Mouse (Mus musculus): ENCODE results near the gene Rp2. TPM values are rescaled to one million over a fixed set of nuclear protein-coding genes. Genes with fewer than 3 reads are reported as not detected.
"Not testable (repeated sequence)": the region's sequence is repeated elsewhere in the genome, so short reads cannot be mapped to it uniquely, and the experiment has no call there.

The Rp2 gene
- 2.9 and 5.6 TPM in 2 replicates for polyA plus RNA-seq (2012; rRNA removed)
- 8.2 and 10.4 TPM in 2 replicates for polyA plus RNA-seq (2014; fragmentation: Nextera tagmentation; extraction: Ambion mirVana)

GRCm38 (mm10) chrX:20364391-20365365, at the start of gene Rp2:
Gene Rp2, plus strand, starts transcription at chrX:20364481.
- WGBS (ENCODE audit: insufficient replicate concordance) = 9% methylated on average over 30 of the region's 35 CpGs
- Histone ChIP-seq H3K4me2 (ENCODE audit: low read depth) (peak within 1 kb of the TSS; percentile 63), H3K36me3 (replicated peaks; ENCODE audit: control insufficient read depth, insufficient read depth, low read depth) (no peaks in the 10 kb centered on the region), H3K4me1 (replicated peaks; ENCODE audit: control insufficient read depth in 2 of 2, insufficient read depth in 2 of 2, low read length in 1 of 2) (no peaks in the 10 kb centered on the region; a peak in 1 of 4 replicates), H3K9me3 (ENCODE audit: control insufficient read depth, low read length) (no peaks in the 10 kb centered on the region), H3K9ac (replicated peaks) (peak within 1 kb of the TSS; percentile 79), H3K4me3 (ENCODE audit: insufficient read depth in 1 of 2, low read depth in 2 of 2, low read length in 2 of 2) (peak within 1 kb of the TSS; percentile 75 to 91), H3K27ac (peak within 1 kb of the TSS; percentile 34), H3K27me3 (ENCODE audit: control insufficient read depth, insufficient read depth, low read length) (no peaks in the 10 kb centered on the region)
- DNase-seq (ENCODE audit: low read depth in 3 of 3, low spot score in 3 of 3) = peak; percentile 78 to 82 (median 81)
- ATAC-seq (ENCODE audit: insufficient read depth) = peak; percentile 100
- no peak for TF ChIP-seq EP300 (IDR thresholded peaks at IDR 0.05; ENCODE audit: low read depth)

- no peaks in the 10 kb centered on the region for H3K9me3 ChIP-seq (ENCODE audit: control insufficient read depth, low read length)
- H3K9ac ChIP-seq (replicated peaks) = no peak overlapping the region
- H3K36me3 ChIP-seq (replicated peaks; ENCODE audit: control insufficient read depth, insufficient read depth, low read depth) = no peaks in the 10 kb centered on the region
- DNase-seq (ENCODE audit: low read depth in 3 of 3, low spot score in 3 of 3) (no peak), ATAC-seq (ENCODE audit: insufficient read depth) (no peak)
- H3K27ac ChIP-seq = no peak overlapping the region
- no peak overlapping the region for H3K4me3 ChIP-seq (ENCODE audit: insufficient read depth in 1 of 2, low read depth in 2 of 2, low read length in 2 of 2)
- TF ChIP-seq EP300 (IDR thresholded peaks at IDR 0.05; ENCODE audit: low read depth) = no peak
- TF ChIP-seq CTCF (IDR thresholded peaks at IDR 0.05; ENCODE audit: low read depth) = no peak
- no peaks in the 10 kb centered on the region for H3K27me3 ChIP-seq (ENCODE audit: control insufficient read depth, insufficient read depth, low read length)
- H3K4me2 ChIP-seq (ENCODE audit: low read depth) = no peak overlapping the region
- no peaks in the 10 kb centered on the region for H3K4me1 ChIP-seq (replicated peaks; ENCODE audit: control insufficient read depth in 2 of 2, insufficient read depth in 2 of 2, low read length in 1 of 2)
- WGBS (ENCODE audit: insufficient replicate concordance) = 36% methylated on average over 1 of the region's 1 CpGs
Observed at GRCm38 (mm10) chrX:20332756-20333155, 31.5 kb upstream of the Rp2 start.

GRCm38 (mm10) chrX:20335722-20336121, 28.6 kb upstream of the Rp2 start:
- ATAC-seq (ENCODE audit: insufficient read depth) = no peak
- 1% methylated on average over 2 of the region's 2 CpGs for WGBS (ENCODE audit: insufficient replicate concordance)
- DNase-seq (ENCODE audit: low read depth in 3 of 3, low spot score in 3 of 3) = no peak
- Histone ChIP-seq H3K9me3 (ENCODE audit: control insufficient read depth, low read length) (no peaks in the 10 kb centered on the region), H3K4me1 (replicated peaks; ENCODE audit: control insufficient read depth in 2 of 2, insufficient read depth in 2 of 2, low read length in 1 of 2) (no peaks in the 10 kb centered on the region), H3K27me3 (ENCODE audit: control insufficient read depth, insufficient read depth, low read length) (no peaks in the 10 kb centered on the region), H3K27ac (no peak overlapping the region), H3K9ac (replicated peaks) (no peak overlapping the region), H3K4me3 (ENCODE audit: insufficient read depth in 1 of 2, low read depth in 2 of 2, low read length in 2 of 2) (no peak overlapping the region), H3K36me3 (replicated peaks; ENCODE audit: control insufficient read depth, insufficient read depth, low read depth) (no peaks in the 10 kb centered on the region), H3K4me2 (ENCODE audit: low read depth) (no peak overlapping the region)
- TF ChIP-seq EP300 (IDR thresholded peaks at IDR 0.05; ENCODE audit: low read depth) (no peak), CTCF (IDR thresholded peaks at IDR 0.05; ENCODE audit: low read depth) (peak; percentile 48; the same call in 1 of the 2 replicates)

GRCm38 (mm10) chrX:20344980-20345379, 19.3 kb upstream of the Rp2 start:
- TF ChIP-seq CTCF (IDR thresholded peaks at IDR 0.05; ENCODE audit: low read depth) = no peak
- no peak for TF ChIP-seq EP300 (IDR thresholded peaks at IDR 0.05; ENCODE audit: low read depth)
- ATAC-seq (ENCODE audit: insufficient read depth) (no peak), DNase-seq (ENCODE audit: low read depth in 3 of 3, low spot score in 3 of 3) (no peak)
- Histone ChIP-seq H3K9ac (replicated peaks) (no peak overlapping the region), H3K4me2 (ENCODE audit: low read depth) (no peak overlapping the region), H3K4me3 (ENCODE audit: insufficient read depth in 1 of 2, low read depth in 2 of 2, low read length in 2 of 2) (no peak overlapping the region), H3K27me3 (ENCODE audit: control insufficient read depth, insufficient read depth, low read length) (no peaks in the 10 kb centered on the region), H3K36me3 (replicated peaks; ENCODE audit: control insufficient read depth, insufficient read depth, low read depth) (no peaks in the 10 kb centered on the region), H3K4me1 (replicated peaks; ENCODE audit: control insufficient read depth in 2 of 2, insufficient read depth in 2 of 2, low read length in 1 of 2) (no peaks in the 10 kb centered on the region), H3K27ac (no peak overlapping the region), H3K9me3 (ENCODE audit: control insufficient read depth, low read length) (no peaks in the 10 kb centered on the region)

- DNase-seq (ENCODE audit: low read depth in 3 of 3, low spot score in 3 of 3) = no peak
- ATAC-seq (ENCODE audit: insufficient read depth) = no peak
- Histone ChIP-seq H3K9ac (replicated peaks) (no peak overlapping the region), H3K36me3 (replicated peaks; ENCODE audit: control insufficient read depth, insufficient read depth, low read depth) (no peaks in the 10 kb centered on the region), H3K4me1 (replicated peaks; ENCODE audit: control insufficient read depth in 2 of 2, insufficient read depth in 2 of 2, low read length in 1 of 2) (no peaks in the 10 kb centered on the region), H3K9me3 (ENCODE audit: control insufficient read depth, low read length) (no peaks in the 10 kb centered on the region), H3K27me3 (ENCODE audit: control insufficient read depth, insufficient read depth, low read length) (no peaks in the 10 kb centered on the region), H3K4me3 (ENCODE audit: insufficient read depth in 1 of 2, low read depth in 2 of 2, low read length in 2 of 2) (no peak overlapping the region), H3K27ac (no peak overlapping the region), H3K4me2 (ENCODE audit: low read depth) (no peak overlapping the region)
- 32% methylated on average over 3 of the region's 3 CpGs for WGBS (ENCODE audit: insufficient replicate concordance)
- TF ChIP-seq EP300 (IDR thresholded peaks at IDR 0.05; ENCODE audit: low read depth) (no peak), CTCF (IDR thresholded peaks at IDR 0.05; ENCODE audit: low read depth) (no peak)
Observed at GRCm38 (mm10) chrX:20346355-20346754, 17.9 kb upstream of the Rp2 start.

- H3K4me1 ChIP-seq (replicated peaks; ENCODE audit: control insufficient read depth in 2 of 2, insufficient read depth in 2 of 2, low read length in 1 of 2); DNase-seq (ENCODE audit: low read depth in 3 of 3, low spot score in 3 of 3); H3K27ac ChIP-seq; H3K9ac ChIP-seq (replicated peaks); ATAC-seq (ENCODE audit: insufficient read depth); H3K36me3 ChIP-seq (replicated peaks; ENCODE audit: control insufficient read depth, insufficient read depth, low read depth); H3K9me3 ChIP-seq (ENCODE audit: control insufficient read depth, low read length); H3K4me2 ChIP-seq (ENCODE audit: low read depth); H3K4me3 ChIP-seq (ENCODE audit: insufficient read depth in 1 of 2, low read depth in 2 of 2, low read length in 2 of 2); H3K27me3 ChIP-seq (ENCODE audit: control insufficient read depth, insufficient read depth, low read length): not testable (repeated sequence)
- WGBS (ENCODE audit: insufficient replicate concordance) = 69% methylated on average over 3 of the region's 4 CpGs
Observed at GRCm38 (mm10) chrX:20350241-20350640, 14.0 kb upstream of the Rp2 start.
